Mouse (Mus musculus): ENCODE measurements around the gene Acin1.
A peak's percentile ranks its signal among the peaks of the same experiment; 100 is the strongest.

Acin1 gene

GRCm38 (mm10) chr14:54607226-54607625 lies 79.5 kb downstream of the Acin1 start:
- no peak for DNase-seq (ENCODE audit: low spot score in 2 of 2)

GRCm38 (mm10) chr14:54605752-54606321 lies 80.9 kb downstream of the Acin1 start, which contains the start of gene 4931414P19Rik:
4931414P19Rik (minus strand) TSS chr14:54605993.
- DNase-seq (ENCODE audit: low spot score in 2 of 2) = peak; percentile 55 to 73

DNA sequence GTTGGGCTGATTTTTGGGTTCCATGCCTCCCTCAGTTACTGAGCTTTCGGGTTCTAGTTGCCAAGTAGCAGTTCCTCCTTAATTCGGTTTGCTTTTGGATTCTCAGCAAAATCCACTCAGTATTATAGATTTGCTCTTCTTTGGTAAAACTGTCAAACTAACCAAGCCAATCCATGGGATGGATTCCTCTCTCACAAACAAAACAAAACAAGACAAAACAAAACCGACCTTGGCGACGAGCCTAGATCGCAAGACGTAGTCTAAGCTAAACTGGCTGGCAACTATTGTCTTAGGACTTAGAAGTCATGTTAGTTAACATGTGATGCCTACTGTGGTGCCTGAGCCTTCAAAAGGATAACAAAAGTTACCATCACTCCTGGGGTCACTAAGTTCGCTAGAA lies 83.0 kb downstream of the Acin1 start:
- DNase-seq (ENCODE audit: low spot score in 2 of 2) = no peak

DNA sequence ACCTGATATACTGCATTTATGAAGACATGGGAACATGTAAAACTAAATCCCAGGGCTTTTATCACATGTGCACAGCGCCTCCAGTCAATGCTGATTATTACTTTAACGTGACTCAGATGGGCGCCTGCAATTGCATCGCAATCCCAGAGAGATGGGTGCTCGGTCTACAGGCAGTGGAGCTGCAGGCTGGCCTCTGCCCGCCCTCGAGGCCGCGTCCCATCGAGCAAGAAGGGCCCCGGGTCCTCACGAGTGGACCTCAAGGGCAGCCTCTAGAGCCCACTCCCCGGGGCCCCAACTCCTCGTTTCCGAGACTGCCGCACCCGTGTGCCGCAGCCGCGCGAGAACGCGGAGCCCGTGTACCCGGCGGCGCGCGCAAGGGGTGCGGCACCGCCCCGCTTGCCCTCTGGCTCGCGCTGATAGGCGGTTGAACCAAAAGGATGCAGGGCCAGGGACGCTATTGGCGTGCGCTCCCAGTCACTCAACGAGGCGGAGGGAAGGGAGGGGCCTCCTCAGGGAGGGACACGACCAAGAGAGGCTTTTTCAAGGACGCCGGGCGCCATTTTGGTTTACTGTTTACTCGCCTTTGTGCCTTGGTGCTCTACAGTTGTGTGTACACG lies 83.6 kb downstream of the Acin1 start:
- peak; percentile 95 to 96 for DNase-seq (ENCODE audit: low spot score in 2 of 2)

- DNase-seq (ENCODE audit: low spot score in 2 of 2) = no peak
Observed at GRCm38 (mm10) chr14:54602613-54603012, 84.1 kb downstream of the Acin1 start.

DNA sequence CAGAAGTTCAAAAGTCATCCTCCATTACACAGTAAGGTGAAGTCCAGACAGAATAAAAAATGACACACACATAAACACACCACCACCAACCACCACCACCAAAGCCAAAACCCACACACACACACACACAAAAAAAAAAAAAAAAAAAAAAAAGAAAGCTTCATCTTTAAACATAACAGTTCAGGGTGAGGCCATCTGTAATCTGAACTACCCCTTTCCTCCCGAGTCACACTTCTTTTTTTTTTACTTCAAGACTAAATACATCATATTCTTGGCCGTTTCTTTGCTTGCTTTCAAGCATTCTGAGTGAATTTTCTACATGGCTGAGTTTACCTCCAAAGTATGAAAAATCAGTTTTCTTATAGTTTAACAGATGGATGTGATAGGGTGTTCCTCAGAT lies 85.1 kb downstream of the Acin1 start:
- no peak for DNase-seq (ENCODE audit: low spot score in 2 of 2)

DNA sequence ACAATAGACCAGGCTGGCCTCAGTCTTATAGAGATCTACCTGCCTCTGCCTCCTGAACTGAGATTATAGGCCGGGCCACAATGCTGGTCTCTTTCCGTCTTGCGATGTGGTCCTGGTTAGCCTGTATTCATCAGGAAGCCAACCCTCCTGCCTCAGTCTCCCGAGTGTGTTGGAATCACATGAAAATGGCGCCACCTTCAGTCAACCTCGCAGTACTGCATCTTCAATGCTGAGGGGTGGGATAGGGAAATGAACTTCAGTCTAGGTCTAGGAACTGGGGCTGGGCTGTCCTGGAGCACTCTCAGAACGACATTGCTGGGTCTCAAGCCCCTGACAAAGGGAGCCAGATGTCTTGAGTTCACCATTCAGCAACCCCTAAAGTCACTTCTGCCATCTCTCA lies 89.6 kb downstream of the Acin1 start:
- no peak for DNase-seq (ENCODE audit: low spot score in 2 of 2)

GRCm38 (mm10) chr14:54594631-54595414 lies 91.9 kb downstream of the Acin1 start:
- DNase-seq (ENCODE audit: low spot score in 2 of 2) = no peak

GRCm38 (mm10) chr14:54594055-54594454 lies 92.7 kb downstream of the Acin1 start:
- no peak for DNase-seq (ENCODE audit: low spot score in 2 of 2)

DNA sequence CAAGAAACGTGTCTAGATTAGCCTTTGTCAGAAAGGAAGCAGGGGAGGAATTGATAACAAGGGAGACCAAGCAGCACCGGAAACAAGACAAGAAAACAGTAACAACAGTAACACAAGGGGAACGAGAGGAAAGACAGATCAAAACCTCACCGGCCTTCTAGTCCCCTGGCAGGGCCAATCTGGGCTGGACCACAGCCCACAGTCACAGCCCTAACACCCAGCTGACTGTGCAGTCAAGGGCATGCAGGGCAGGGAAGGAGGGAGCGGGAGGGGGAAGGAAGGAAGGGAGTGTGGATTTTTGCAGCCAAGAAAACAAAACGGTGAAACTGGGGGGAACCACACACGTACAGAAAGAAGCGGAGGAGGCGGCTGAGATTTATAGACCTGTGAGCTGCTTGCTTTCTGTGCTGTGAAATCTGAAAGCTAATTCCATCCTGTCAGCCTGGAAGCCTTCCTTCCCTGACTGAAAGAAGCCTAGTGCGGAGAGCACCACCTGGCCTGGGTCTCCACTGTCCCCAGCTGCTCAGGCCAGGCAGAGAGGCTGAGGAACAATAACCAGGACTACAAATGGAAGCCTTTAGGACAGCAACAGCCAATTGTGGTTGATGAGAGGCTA lies 94.3 kb downstream of the Acin1 start:
- peak in 1 of 2 experiments; percentile 46 for DNase-seq (ENCODE audit: low spot score in 2 of 2)

Measured in frontal cortex, postnatal 10 days (tissue).